Mouse (Mus musculus) MEL (cell line): ENCODE results near the gene Rnf169. TPM values are rescaled to one million over a fixed set of nuclear protein-coding genes. Genes with fewer than 3 reads are reported as not detected.

Experiments used
- DNase-seq: peaks from one replicate; pipeline ENCODE4 v3.0.0; 2011; ENCODE audit warnings: low read depth, low spot score
- H3K27ac ChIP-seq: 2 replicates; pipeline ENCODE4 v1.5.1; 2012; ENCODE audit warnings: low read depth, mild to moderate bottlenecking, control low read depth, low read length, moderate library complexity; ENCODE audit not compliant: control insufficient read depth
- H3K27me3 ChIP-seq, 2 experiments: fragments of 150-350 bp in 1 of 2; sonication (generic) in 1 of 2; 2 replicates each; pipeline ENCODE4 v1.6.1; 2012; ENCODE audit warnings: low read length in 2 of 2, mild to moderate bottlenecking in 2 of 2, improper control_type of control experiment in 1 of 2, moderate library complexity in 1 of 2; ENCODE audit not compliant: insufficient read depth in 2 of 2, control insufficient read depth in 1 of 2
- H3K36me3 ChIP-seq, 2 experiments: 2 replicates each; pipeline ENCODE4 v1.6.1; 2012 to 2014; ENCODE audit warnings: low read length in 2 of 2, improper control_type of control experiment in 1 of 2, inconsistent platforms in 1 of 2, mild to moderate bottlenecking in 1 of 2; ENCODE audit not compliant: insufficient read depth in 2 of 2, control insufficient read depth in 1 of 2
- H3K4me1 ChIP-seq, 2 experiments: fragments of 150-350 bp in 1 of 2; sonication (generic) in 1 of 2; 2 replicates each; pipeline ENCODE4 v1.6.1; 2012; ENCODE audit warnings: low read length in 2 of 2, improper control_type of control experiment in 1 of 2, mild to moderate bottlenecking in 1 of 2; ENCODE audit not compliant: insufficient read depth in 2 of 2, control insufficient read depth in 1 of 2
- H3K4me3 ChIP-seq, 2 experiments: fragments of 150-350 bp in 1 of 2; sonication (generic) in 1 of 2; 2 replicates each; pipeline ENCODE4 v1.5.1; 2012; ENCODE audit warnings: low read depth in 2 of 2, low read length in 2 of 2, mild to moderate bottlenecking in 2 of 2, moderate library complexity in 2 of 2, control low read depth in 1 of 2, improper control_type of control experiment in 1 of 2; ENCODE audit not compliant: control insufficient read depth in 1 of 2, insufficient read depth in 1 of 2
- H3K79me2 ChIP-seq: 2 replicates; pipeline ENCODE4 v1.6.1; 2012; ENCODE audit warnings: mild to moderate bottlenecking, low read length, moderate library complexity; ENCODE audit not compliant: control insufficient read depth, poor library complexity, insufficient read depth
- H3K9ac ChIP-seq: 2 replicates; pipeline ENCODE4 v1.6.1; 2012; ENCODE audit warnings: low read depth, mild to moderate bottlenecking, control low read depth, low read length, moderate library complexity; ENCODE audit not compliant: control insufficient read depth, poor library complexity, severe bottlenecking
- H3K9me3 ChIP-seq: fragments of 150-350 bp; sonication (generic); replicated peaks from 2 replicates; pipeline ENCODE4 v1.6.1; 2012; ENCODE audit warnings: mild to moderate bottlenecking, low read length, improper control_type of control experiment, moderate library complexity; ENCODE audit not compliant: insufficient read depth
- CHD1 ChIP-seq: IDR thresholded peaks from 2 replicates; pipeline ENCODE4 v1.6.1; 2012; ENCODE audit warnings: low read depth, mild to moderate bottlenecking, inconsistent platforms, low read length, improper control_type of control experiment
- CTCF ChIP-seq, 3 experiments: IDR thresholded peaks in 2 of 3; conservative IDR thresholded peaks in 1 of 3; 2 replicates each; pipeline ENCODE4 v1.5.1; 2011 to 2012; ENCODE audit warnings: low read length in 3 of 3, low read depth in 2 of 3, mild to moderate bottlenecking in 2 of 3, improper control_type of control experiment in 1 of 3, inconsistent platforms in 1 of 3, mixed read lengths in 1 of 3, moderate library complexity in 1 of 3; ENCODE audit not compliant: control insufficient read depth in 1 of 3, insufficient read depth in 1 of 3, poor library complexity in 1 of 3, severe bottlenecking in 1 of 3
- ETS1 ChIP-seq: IDR thresholded peaks from 2 replicates; pipeline ENCODE4 v1.6.1; 2012; ENCODE audit warnings: low read depth, mild to moderate bottlenecking, inconsistent platforms, low read length, improper control_type of control experiment, moderate library complexity
- HCFC1 ChIP-seq: IDR thresholded peaks from 2 replicates; pipeline ENCODE4 v1.6.1; 2012; ENCODE audit warnings: low read depth, mild to moderate bottlenecking, inconsistent platforms, low read length, improper control_type of control experiment, moderate library complexity
- KAT2A ChIP-seq: conservative IDR thresholded peaks from 2 replicates; pipeline ENCODE4 v1.6.1; 2012; ENCODE audit warnings: low read depth, low read length, improper control_type of control experiment, inconsistent platforms
- MYB ChIP-seq: IDR thresholded peaks from 2 replicates; pipeline ENCODE4 v1.6.1; 2011; ENCODE audit warnings: mild to moderate bottlenecking, low read depth, low read length, improper control_type of control experiment
- NRF1 ChIP-seq: IDR thresholded peaks from 2 replicates; pipeline ENCODE4 v1.6.1; 2014; ENCODE audit warnings: low read depth, mild to moderate bottlenecking, inconsistent platforms, low read length, improper control_type of control experiment, moderate library complexity; ENCODE audit not compliant: poor library complexity, insufficient read depth, severe bottlenecking
- POLR2AphosphoS2 ChIP-seq: IDR thresholded peaks from 2 replicates; pipeline ENCODE4 v1.6.1; 2011; ENCODE audit warnings: low read length, improper control_type of control experiment
- RAD21 ChIP-seq: IDR thresholded peaks from 2 replicates; pipeline ENCODE4 v1.6.1; 2011; ENCODE audit warnings: mild to moderate bottlenecking, low read depth, low read length, improper control_type of control experiment
- SIN3A ChIP-seq: IDR thresholded peaks from 2 replicates; pipeline ENCODE4 v1.6.1; 2012; ENCODE audit warnings: low read length, improper control_type of control experiment, inconsistent platforms
- SMC3 ChIP-seq: IDR thresholded peaks from 2 replicates; pipeline ENCODE4 v1.6.1; 2011; ENCODE audit warnings: low read depth, low read length, improper control_type of control experiment
- TAL1 ChIP-seq: IDR thresholded peaks from 2 replicates; pipeline ENCODE4 v1.6.1; 2012; ENCODE audit warnings: mild to moderate bottlenecking, inconsistent platforms, low read length, moderate library complexity, mixed read lengths
- polyA plus RNA-seq, 2 experiments: library from polyadenylated mRNA; stranded (reverse) in 1 of 2; unstranded in 1 of 2; fragments of >175 nt in 1 of 2; fragments of >200 nt in 1 of 2; gene quantifications; 2 replicates each; pipeline versions ENCODE4 v1.2.1 to v1.2.4; 2012; ENCODE audit warnings: low replicate concordance in 2 of 2, low read depth in 1 of 2; ENCODE audit not compliant: insufficient read length in 2 of 2, insufficient read depth in 1 of 2, missing spikeins in 1 of 2
- total RNA-seq: library from RNA; depleted of rRNA; stranded (reverse); fragments of 300-350 nt; gene quantifications from 2 replicates; pipeline ENCODE4 v1.2.3, GENCODE M21; 2012

Rnf169 gene
- total and polyA plus RNA-seq, 3 experiments: 6.2 to 7.2 TPM; not detected in 1

GRCm38 (mm10) chr7:99917320-99917844, 62.9 kb downstream of the Rnf169 start:
- no peaks in the 10 kb centered on the region for H3K36me3 ChIP-seq
- no peak overlapping the region for H3K4me3 ChIP-seq
- no peak for TF ChIP-seq NRF1
- DNase-seq: no peak
- no peak overlapping the region for H3K9ac ChIP-seq
- H3K9me3 ChIP-seq: no peaks in the 10 kb centered on the region
- no peaks in the 10 kb centered on the region for H3K79me2 ChIP-seq
- no peaks in the 10 kb centered on the region for H3K27me3 ChIP-seq
- no peaks in the 10 kb centered on the region for H3K4me1 ChIP-seq
- no peak overlapping the region for H3K27ac ChIP-seq

DNA sequence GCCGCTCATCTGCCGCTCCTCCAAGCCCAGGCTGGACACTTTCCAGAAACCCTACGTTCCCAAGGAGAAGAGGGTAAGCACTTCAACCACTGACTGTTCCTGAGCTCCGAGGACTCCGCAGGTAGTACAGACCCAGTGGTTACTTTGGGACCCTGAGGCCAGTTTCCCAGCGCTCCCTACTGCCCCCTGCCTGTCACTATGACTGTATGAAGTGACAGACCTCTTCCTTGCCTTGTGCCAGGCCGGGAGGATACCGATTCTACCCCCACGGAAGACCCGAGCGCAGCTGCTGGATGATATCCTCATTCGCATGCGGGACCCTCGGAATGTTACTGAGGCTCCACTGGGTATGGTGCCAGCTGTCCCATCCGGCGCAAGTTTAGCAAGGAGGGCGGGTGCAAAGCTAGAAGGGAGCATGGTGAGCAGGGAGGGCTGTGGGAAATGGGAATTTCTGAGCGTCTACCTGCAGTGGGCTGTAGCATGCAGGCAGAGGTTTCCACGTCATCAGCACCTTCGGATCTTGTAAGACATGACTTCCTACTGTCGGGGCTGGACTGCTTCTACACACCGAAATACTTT, 63.4 kb downstream of the Rnf169 start:
- Histone ChIP-seq H3K27ac (no peak overlapping the region), H3K9me3 (no peaks in the 10 kb centered on the region), H3K4me3 (no peak overlapping the region), H3K27me3 (no peaks in the 10 kb centered on the region), H3K9ac (no peak overlapping the region), H3K4me1 (no peaks in the 10 kb centered on the region), H3K36me3 (no peaks in the 10 kb centered on the region), H3K79me2 (no peaks in the 10 kb centered on the region)
- TF ChIP-seq SMC3 (peak; percentile 58), KAT2A (no peak), CTCF (IDR thresholded peaks at IDR 0.05 in 2 of 3, conservative IDR thresholded peaks at IDR 0.05 in 1 of 3; ENCODE audit: control insufficient read depth in 1 of 3, insufficient read depth in 1 of 3, low read depth in 2 of 3, low read length in 3 of 3, poor library complexity in 1 of 3, severe bottlenecking in 1 of 3) (peak; percentile 57 to 74 (median 63)), RAD21 (peak; percentile 13)
- DNase-seq: peak; percentile 31

DNA sequence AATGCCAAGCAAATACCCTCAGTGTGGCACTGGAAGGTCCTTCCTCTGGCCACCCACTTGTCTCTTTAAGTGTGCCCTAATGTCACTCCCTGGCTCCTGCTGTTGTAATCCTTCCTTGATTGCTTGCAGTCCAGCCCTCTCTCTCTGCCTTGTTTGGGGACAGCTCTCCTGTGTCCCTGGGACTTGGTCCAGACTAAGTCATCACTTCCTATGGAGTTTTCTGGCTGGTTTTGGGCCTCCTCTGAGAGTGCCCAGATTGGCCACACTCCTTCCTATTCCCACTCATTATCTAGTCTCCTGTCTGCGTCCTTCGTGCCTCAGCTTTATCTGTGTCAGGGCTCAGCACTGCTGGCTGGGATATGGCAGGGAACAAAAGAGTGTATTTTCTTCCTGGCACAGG, 64.7 kb downstream of the Rnf169 start:
- Histone ChIP-seq H3K9ac (no peak overlapping the region), H3K4me1 (no peaks in the 10 kb centered on the region), H3K36me3 (no peaks in the 10 kb centered on the region), H3K9me3 (no peaks in the 10 kb centered on the region), H3K27ac (no peak overlapping the region), H3K27me3 (no peaks in the 10 kb centered on the region), H3K4me3 (no peak overlapping the region), H3K79me2 (no peaks in the 10 kb centered on the region)
- no peak for TF ChIP-seq POLR2AphosphoS2
- no peak for TF ChIP-seq HCFC1
- no peak for TF ChIP-seq SIN3A
- TF ChIP-seq TAL1: no peak
- TF ChIP-seq MYB: no peak
- no peak for TF ChIP-seq CHD1
- no peak for TF ChIP-seq ETS1
- DNase-seq: no peak
